Mouse (Mus musculus): ENCODE measurements at regions not wholly inside any gene's neighbourhood (a gene's known extent, or its start where the extent isn't known, plus 50 kb on each side); places are given as distances from the start of the nearest gene placed in this dataset.

DNA sequence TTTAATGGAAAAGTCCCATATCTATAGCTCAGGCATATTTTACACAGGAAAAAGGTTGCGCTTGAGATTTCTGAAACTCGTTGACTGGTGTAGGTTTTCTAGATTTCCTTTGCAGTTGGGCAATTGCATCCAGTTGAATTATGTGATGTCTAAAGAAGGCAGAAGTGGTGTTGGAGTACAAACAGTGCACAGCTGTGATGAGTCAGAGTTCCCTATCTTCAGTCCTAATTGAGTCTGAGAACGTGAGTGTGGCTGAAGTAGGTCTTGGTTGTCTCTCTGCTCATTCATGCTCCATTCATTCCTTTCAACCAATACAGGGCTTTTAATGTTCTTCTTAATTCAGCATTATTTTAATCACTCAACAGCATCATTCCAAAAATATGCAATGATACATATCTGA, 142.9 kb upstream of the Dpyd start:
- no peak for DNase-seq (ENCODE audit: low spot score)

DNA sequence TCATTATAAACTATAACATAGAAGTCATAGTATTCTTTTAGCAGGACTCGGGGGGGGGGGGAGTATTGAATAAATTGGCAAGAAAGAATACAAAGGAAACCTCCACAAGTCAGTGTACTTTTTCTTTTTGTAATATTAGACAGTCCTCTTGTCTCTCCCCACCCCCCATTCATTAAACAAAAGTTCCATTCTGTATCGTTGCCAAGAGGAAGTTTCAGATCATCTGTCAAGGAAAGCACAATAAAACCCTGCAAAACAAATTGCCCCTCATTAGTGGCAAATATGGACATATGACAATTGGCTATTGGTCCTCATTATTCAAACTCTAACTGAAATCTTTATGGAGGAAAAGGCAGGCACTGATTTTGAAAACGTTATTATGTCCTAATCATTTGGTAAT, 140.2 kb upstream of the Dpyd start:
- no peak for DNase-seq (ENCODE audit: low spot score)

DNA sequence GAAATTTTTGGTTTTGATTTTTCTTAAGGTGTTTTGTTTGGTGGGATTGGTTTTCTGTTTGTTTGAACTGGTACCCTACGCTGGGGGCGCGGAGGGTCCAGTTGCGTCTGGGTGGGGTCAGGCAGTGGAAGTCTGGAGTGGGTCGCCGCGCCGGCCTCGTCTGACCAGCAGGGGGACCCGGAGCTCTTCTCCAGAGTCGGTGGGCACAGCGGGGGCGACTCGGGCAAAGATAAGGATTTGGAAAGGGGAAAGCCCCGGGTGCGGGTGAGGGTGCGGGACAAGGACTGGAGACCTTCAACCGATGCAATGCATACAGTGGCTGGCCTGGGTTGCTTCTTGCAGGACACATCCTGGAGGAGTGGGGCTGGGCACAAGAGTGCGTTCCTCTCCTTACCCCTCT, 136.2 kb upstream of the Dpyd start:
- no peak for DNase-seq (ENCODE audit: low spot score)

DNA sequence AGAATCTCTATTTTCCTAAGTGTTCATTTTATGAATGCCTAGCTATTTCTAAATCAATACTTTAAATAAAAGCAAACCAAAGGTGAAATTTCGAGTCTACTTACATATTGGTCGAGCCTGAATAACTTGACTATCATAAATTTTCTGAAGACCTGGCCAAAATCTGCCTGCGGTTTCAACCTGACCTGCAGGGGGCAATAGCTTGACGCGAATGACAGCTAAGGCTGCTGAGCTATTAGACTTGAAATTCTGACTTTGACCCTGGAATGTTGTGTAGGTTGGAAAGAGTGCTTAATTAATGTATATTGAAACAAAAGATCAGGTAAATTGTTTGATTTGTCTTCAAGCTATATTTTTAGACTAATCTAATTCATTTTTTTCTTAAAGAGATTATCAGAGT, 133.4 kb upstream of the Dpyd start:
- no peak for DNase-seq (ENCODE audit: low spot score)

DNA sequence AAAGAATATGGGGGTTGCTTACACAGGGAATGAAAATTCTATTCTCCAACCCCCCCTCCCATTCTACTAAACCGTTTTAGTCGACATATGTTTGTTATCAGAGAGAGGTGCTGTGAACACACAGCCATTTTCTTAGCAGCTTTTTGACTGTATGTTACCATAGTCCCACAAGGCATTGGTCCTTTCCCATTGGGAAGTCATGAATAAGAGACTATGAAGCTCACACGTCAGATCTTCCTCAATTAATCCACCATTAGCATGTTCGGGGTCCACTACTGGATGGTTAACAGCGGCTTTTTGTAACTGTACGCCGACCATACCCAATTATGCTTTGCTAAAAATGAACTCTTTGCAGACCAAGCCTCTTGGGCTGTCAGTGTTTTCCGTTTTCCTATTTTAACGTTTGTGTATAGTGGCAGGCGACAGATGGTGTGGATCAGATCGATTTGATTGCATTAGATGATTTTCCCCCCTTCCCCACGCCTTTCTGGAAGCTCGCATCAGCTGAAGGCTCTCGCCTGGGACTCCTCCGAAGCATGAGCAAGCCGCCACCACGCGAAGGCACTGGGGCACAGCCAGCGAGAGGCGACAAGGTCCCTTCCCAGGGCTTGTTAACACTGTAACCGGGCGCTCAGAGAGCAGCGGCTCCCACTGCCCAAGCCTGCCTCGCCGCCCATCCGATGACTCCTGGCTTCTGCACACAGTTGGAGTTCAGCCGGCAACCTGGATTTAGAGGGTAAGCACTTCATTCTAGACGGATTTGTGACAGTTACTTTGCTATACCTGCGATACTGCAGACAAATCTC, 131.9 kb upstream of the Dpyd start:
- DNase-seq (ENCODE audit: low spot score), result no peak

DNA sequence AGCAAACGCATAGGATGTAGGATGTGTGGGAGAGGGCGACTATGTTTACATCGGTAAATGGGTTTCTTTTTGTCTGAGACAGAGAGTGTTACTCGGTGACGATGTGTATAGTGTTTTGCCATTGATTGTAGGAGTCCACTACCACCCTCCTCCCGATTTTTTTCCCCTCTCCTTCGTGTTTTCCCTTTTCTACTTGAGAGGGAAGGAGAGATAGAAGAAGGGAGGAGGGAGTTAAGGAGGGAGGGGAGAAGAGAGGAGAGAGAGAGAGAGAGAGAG, 131.4 kb upstream of the Dpyd start:
- DNase-seq (ENCODE audit: low spot score), result no peak

DNA sequence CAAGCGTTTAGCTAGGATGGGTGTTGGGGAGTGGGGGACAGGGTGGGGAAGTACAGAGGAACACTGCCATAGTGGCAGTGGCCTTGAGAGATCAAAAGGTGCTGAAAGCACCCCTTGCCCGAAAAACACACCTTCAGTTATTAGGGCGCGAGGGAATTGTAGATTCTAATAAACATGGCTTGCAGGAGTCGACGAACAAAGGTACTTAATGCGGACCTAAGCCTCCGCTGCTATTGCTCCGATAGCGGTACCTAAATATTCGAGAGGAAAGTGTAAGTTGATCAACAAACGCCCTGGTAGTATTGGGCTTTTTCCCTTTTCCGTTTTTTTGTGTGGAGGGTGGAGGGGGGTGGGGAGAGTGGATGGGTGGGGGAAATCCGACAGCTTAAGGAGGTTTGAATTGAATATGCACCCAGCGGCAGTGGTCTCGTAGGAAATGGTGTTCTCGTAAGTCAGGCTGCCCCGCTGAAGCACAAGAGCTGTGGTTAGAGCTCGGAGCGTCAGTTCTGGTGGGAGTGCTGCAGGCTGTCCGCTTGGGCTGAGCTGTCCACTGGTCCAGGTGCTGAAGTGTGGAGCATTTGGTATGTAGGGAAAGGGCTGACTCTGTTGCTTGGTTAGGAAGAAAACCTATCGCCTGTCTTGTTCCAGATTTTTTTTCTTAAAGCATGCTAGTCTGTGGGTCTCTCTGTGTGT, 130.8 kb upstream of the Dpyd start:
- peak; percentile 75 for DNase-seq (ENCODE audit: low spot score)

DNA sequence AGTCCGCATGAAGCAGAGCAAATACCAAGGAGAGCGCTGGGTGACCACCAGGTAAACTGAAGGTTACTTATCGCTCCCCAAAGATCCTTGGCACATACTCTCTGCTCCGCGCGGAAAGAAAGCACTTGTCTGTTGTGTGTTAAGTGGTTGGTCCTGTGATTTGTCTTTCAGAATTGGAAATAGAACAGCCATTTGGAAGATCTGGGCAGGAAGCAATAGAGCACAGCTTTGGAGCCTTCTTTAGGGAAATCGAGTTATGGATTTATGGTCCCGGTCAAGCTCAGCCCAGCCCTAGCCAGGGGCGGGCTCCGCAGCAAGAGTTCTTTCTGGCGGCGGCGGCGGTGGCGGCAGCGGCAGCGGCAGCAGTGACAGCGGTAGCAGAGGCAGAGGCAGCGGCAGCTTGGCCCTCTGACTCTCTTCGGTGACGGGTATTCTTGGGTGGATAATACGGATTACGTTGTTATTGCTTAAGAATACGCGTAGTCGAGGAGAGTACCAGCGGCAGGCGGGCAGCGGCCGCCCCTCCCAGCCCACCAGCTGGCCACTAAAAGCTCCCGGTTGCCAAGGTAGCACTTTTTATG, 128.4 kb upstream of the Dpyd start:
- DNase-seq (ENCODE audit: low spot score), result no peak

DNA sequence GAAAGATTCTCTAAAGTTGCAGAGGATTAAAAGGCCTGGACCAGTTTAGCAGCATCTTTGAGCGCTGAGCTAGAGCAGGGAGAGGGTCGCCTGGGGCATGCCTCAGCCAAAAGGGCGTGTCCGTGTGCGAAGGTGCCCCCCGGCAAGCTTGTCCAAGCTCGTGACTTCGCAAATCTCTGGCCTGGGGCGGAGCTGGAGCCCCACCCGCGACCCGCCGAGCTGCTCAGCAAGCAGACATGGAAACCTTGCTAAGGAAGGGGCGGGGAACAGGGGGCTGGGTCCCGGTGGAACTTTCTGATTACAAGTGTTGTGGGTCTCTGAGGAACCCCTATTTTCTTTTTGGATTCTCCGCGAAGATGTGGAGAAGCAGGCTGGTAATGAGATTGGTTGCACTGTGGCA, 127.6 kb upstream of the Dpyd start:
- no peak for DNase-seq (ENCODE audit: low spot score)

DNA sequence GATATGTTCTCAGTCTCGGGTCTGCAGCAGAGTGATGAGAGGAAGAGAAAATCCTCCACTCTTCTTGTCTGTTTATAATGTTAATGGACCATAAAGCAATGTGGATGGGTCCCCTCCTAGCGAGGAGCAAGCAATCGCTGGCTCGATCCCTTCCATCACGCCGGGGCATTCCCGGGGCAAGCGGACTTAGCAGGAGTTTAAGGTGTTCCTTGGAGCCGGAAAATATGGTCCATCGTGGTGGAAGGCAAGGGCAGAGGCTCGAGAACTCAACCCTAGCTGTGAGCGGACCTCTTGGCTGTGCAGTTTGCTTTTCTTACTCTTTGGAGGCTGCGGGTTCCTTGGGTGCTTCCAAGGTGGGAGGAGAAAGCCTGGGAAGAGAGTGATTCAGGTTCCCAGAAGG, 127.1 kb upstream of the Dpyd start:
- no peak for DNase-seq (ENCODE audit: low spot score)

DNA sequence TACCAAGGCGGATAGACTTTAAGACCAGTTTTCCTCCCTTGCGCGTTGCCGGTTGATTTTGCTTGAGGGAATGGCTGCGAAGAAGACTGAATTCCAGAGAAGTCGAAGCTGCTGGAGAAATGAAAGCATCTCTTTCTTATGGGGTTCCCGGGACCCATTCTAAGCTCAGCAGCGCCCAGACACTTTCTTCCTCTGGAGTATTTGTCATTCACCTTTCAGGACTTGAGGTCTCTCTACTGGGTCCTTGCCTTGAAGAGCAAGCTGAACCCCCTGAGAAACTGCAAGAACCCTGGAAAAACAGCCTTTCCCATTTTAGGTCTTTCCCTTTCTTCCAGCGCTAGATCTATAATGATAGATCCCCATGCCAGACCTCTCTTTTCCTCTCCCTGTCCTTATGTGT, 126.7 kb upstream of the Dpyd start:
- DNase-seq (ENCODE audit: low spot score), result no peak

DNA sequence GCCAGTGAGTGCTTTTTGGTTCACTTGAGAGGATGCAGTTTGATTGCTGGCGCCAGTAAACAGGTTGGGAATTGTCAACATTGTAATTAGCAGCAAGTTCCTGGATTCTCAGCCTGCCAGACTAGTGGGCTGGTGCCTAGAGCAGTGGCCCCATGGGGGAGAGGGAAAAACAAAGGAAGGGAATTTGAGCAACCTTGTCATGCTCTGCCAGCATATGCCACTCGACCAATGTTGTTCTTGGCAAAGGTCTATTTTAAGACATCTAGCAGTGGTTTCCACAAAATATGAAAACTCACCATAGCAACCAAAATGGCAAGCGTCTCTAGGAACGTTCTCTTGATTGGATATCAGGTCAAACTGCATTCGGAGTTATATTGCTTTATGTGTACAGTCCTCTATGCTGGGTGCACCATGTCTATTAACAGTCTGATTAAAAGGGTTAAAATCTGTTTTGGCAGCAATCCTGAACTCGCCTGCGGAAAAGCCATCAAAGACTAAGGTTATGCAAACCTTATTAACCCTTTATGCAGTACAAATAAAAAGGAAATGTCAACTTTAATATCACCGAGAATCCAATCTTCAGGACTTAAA, 118.1 kb upstream of the Dpyd start:
- DNase-seq (ENCODE audit: low spot score), result no peak

DNA sequence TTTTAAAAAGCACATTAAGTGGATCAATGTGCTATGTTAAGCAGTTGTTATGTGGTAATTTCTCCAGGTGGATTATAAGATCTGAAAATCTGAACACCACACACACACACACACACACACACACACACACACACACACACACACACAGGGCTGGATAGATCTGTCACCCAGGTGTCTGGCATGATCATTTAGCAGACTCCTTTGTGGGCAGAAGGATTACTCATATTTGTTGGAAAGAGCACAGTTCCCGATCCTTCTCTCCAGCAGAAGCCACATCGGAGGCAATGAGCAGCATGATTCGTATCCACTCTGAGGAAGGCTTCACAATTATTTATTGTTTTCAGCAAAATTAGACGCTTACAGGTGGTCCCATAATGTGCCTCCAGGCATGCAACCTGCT, 116.6 kb upstream of the Dpyd start:
- DNase-seq (ENCODE audit: low spot score), result no peak

DNA sequence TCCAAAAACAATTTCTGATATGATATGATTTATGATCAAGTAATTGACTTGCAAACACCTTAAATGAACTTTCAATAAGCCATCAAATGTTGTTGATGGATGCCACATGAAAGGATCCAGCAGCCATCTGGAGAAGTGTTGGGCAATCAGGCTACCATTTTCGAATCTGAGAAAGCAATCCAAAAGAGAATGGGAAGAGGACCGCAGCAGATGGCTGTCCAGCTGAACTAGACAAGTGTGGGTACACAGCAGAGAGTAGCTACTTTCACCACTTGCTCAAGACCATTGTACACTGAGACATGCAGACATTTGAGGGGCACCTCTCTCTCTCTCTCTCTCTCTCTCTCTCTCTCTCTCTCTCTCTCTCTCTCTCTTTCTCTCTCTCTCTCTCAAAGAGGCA, 102.3 kb upstream of the Dpyd start:
- DNase-seq (ENCODE audit: low spot score), result no peak

DNA sequence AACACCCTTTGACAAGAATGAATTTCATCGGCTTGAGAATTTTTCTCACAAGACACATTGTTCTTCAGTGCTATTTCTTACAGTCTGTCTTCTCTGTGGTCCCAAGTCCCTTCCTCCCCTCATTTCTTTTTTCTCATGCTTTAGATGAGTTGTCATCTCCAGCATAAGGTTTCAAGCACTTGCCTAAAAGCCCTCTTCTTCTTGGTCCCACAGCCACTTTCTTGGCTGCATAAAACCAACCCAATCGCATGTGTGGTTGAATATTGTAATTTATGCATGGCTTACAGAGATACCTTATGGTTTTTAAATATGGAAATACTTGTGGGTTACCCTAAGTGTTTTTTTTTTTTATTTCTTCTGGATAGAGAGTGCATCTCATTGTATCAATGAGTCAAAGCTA, 96.3 kb upstream of the Dpyd start:
- DNase-seq (ENCODE audit: low spot score), result no peak

DNA sequence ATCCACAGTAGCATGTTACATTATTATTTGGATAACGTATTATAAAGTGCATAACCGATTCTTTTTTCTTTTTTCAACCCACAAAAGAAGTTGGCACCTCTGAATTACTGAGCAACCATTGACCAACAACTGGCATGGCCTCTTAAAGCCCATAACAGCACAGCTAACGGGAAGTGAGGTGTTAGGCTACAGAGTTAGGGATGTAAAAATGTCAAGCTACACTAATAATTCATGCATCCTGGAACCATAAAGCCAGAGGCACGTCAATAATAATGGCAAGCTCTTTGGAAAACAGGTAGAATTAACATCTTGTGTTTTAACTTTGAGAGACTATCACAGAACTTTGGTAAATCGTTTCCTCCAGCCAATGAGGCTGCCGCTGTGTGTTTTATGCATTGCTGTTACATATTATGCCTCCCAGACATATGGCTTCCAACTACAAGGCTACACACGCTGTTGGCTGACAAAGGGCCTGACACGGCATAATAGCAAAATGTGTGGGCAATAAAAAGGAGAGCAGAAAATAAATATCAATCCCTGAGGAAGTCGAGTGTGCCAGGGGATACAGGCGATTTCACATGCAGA, 89.6 kb upstream of the Dpyd start:
- no peak for DNase-seq (ENCODE audit: low spot score)

DNA sequence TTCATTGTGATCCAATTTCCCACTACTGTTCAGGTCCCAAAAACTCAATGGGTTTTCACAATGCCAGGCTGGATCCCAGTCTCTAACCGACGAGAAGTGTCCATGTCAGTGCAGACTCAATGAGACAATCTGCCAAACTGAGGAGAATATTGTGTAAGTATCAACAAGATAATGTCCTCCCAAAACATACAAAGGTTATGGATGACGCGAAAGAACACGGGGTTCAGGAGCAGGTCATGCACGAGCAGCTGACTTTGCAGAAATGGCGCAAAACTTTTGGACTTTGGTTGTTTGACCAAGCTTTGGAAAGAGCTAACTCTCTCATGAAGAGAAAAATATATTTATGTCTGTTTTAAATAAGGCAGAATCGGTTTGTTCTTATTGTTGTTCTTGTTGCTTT, 83.9 kb upstream of the Dpyd start:
- no peak for DNase-seq (ENCODE audit: low spot score)

DNA sequence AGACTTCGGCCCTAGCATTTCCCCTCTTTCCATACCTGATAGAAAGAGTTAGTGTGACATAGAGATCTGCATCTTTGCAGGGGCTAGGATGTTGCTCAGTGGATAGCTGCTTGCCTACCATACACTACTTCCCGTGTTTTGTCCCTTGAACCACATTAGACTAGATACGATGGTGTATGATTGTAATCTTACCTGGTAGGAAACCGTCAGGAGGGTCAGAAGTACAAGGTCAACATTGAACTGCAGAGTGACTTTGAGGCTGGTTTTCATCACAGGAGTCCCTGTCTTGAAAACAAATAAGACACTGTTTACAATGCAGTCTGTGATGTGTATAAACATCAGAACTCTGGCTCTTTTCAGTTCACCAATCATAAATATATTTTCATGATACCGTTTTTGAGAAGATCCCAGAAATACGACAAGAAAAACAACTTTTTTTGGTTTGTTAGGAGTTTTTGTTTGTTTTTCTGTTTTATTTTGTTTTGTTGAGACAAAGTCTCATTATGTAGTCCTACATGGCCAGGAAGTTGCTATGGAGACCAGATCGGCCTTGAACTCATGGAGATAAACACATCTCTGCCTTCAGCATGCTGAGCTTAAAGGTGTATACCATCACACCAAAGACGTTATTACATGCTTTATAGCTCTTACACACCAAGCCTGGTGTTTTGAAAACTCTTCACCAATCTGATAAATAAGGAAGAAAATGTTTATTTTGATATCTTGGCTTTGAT, 81.2 kb upstream of the Dpyd start:
- no peak for DNase-seq (ENCODE audit: low spot score)

DNA sequence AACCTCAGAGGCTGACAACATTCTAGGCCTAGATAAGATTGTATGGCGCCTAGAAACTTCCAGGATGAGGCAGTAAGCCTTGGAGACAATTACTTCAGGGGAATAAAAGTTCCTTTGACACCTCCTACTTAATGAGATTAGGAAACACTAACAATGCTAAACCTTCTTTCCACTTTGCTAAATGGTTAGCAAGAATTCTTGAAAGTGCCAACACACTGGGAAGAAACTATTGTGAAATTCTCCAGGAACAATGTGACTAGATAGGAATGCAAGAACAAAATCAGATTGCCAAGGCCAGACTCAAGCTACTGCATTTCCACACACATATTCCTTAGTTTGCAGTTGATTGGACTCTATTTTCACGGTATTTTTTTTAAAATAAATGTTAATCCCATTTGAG, 76.0 kb upstream of the Dpyd start:
- no peak for DNase-seq (ENCODE audit: low spot score)

DNA sequence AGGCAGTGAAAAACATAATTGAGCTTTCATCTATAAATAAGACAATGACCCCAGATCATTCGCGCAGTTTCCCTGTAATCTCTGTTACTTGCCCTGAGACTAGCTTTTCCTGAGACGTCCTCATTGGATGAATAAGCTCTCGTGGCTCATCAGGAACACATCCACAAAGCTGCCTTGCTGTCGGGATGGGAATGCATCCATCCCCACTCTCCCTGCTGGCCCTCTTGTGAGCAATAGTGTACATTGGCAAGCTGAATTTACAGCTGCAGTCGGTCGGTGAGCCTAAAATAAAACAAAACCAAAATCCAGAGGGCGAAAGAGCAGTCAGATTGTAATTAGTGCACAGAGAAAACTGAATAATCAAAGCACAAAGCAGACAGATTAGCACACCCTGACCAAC, 74.5 kb upstream of the Dpyd start:
- DNase-seq (ENCODE audit: low spot score), result no peak

DNA sequence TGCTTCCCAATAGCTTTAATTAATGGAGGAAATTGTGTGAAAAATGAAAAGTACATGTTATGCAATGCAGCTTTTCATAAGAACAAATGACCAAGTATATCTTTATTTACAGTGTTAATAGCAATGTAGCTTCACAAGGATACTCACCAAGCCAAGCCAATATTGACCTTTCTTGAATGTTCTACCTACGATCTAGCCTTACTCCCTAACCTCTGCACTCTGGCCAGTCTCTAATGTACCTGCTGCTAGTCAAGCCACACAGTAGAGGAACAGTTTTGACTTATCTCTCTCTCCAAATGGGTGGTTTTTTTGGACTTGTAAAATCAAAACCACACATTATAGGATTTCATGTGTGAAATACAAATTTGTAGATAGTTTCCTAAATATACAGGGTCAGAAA, 70.8 kb upstream of the Dpyd start:
- DNase-seq (ENCODE audit: low spot score), result no peak

DNA sequence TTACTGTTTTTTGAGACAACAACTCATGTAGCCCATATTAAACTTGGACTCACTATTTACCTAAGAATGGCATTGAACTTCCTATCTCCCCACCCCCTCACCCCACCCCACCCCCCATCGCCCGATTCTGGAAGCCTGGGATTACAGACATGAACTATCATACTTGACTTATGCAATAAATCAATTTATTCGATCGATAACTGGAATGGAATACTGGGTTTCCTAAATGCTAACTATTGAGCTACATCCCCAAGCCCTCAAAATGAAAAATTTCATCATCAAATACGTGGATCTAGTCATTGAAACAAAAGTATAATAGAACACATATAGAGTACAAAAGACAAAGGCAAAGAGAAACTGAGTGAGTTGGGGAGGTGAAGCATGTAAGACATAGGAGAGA, 70.1 kb upstream of the Dpyd start:
- no peak for DNase-seq (ENCODE audit: low spot score)

All from testis, postnatal 14 days (tissue).